Mouse (Mus musculus): ENCODE data around the gene Adap2. TPM values are rescaled to one million over a fixed set of nuclear protein-coding genes. Genes with fewer than 3 reads are reported as not detected.

The Adap2 gene
- polyA plus RNA-seq, 1 experiment from 2014 or later, result 3.6 TPM

DNA sequence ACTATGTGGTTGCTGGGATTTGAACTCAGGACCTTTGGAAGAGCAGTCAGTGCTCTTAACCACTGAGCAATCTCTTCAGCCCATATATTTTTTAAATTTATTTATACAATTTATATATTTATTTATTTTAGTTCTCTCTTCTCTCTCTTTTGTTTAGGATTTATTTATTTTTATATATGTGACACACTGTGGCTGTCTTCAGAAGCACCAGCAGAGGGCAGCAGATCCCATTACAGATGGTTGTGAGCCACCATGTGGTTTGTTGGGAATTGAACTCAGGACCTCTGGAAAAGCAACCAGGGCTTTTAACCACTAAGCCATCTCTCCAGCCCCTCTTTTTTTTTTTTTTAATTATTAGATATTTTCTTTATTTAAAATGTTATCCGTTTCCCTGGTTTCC, 46.4 kb downstream of the Adap2 start:
- H3K9ac ChIP-seq, result no peak overlapping the region
- H3K27me3 ChIP-seq (ENCODE audit: control insufficient read depth, insufficient read depth, low read length), result no peaks in the 10 kb centered on the region
- no peaks in the 10 kb centered on the region for H3K36me3 ChIP-seq (replicated peaks; ENCODE audit: control insufficient read depth, insufficient read depth)
- no peak overlapping the region for H3K4me2 ChIP-seq (replicated peaks)
- no peak overlapping the region for H3K27ac ChIP-seq
- no peaks in the 10 kb centered on the region for H3K9me3 ChIP-seq (ENCODE audit: control insufficient read depth, low read length)
- 80% methylated on average over 1 of the region's 1 CpGs for WGBS
- ATAC-seq (ENCODE audit: low FRiP score) (no peak), DNase-seq (ENCODE audit: low spot score) (no peak)
- no peaks in the 10 kb centered on the region for H3K4me1 ChIP-seq (replicated peaks; ENCODE audit: control insufficient read depth, insufficient read depth, low read length)
- H3K4me3 ChIP-seq (replicated peaks; ENCODE audit: low read length), result no peak overlapping the region

DNA sequence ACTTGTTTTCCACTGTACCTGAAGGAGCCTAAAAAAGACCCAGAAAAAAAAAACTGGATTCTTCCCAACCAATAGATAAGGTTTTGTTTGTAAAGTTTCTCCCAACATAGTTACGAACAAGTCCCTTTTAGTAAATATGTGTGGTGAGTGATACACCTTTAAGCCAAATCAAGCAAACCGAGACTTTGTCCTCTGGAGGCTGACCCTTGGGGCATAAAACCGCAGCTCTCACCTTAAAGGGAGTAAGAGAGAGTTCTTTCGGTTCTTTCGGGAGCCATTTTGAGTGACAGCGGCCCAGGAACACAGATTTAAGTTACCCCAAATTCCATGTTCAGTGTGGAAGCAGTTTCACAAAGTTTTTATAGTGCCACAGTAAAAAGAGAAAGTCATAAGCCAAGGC, 48.4 kb downstream of the Adap2 start:
- no peak overlapping the region for H3K4me2 ChIP-seq (replicated peaks)
- H3K9me3 ChIP-seq (ENCODE audit: control insufficient read depth, low read length), result no peaks in the 10 kb centered on the region
- no peak overlapping the region for H3K4me3 ChIP-seq (replicated peaks; ENCODE audit: low read length)
- 84% methylated on average over 6 of the region's 6 CpGs for WGBS
- H3K9ac ChIP-seq, result no peak overlapping the region
- no peak for ATAC-seq (ENCODE audit: low FRiP score)
- no peaks in the 10 kb centered on the region for H3K36me3 ChIP-seq (replicated peaks; ENCODE audit: control insufficient read depth, insufficient read depth)
- no peaks in the 10 kb centered on the region for H3K27me3 ChIP-seq (ENCODE audit: control insufficient read depth, insufficient read depth, low read length)
- DNase-seq (ENCODE audit: low spot score), result no peak
- H3K27ac ChIP-seq, result no peak overlapping the region
- no peaks in the 10 kb centered on the region for H3K4me1 ChIP-seq (replicated peaks; ENCODE audit: control insufficient read depth, insufficient read depth, low read length)

DNA sequence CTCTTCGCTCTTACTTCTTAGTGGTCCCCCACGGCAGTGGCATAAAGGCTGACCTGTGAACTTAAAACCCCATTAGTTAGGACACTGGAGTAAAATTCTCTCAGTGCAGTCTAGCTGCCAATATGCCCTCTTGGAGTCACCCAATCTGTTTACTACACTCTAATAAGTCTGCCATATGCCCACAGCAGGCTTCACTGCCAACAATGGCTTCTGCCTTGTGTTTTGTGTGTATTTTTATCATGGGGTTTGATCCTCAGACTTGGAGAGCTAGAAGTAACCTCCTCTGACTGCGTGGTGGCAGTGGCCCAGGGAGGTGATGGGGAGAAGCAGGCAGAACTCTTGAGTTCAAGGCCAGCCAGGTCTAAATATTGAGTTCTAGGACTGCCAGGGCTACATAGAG, 50.1 kb downstream of the Adap2 start:
- no peak overlapping the region for H3K4me2 ChIP-seq (replicated peaks)
- no peaks in the 10 kb centered on the region for H3K9me3 ChIP-seq (ENCODE audit: control insufficient read depth, low read length)
- no peaks in the 10 kb centered on the region for H3K4me1 ChIP-seq (replicated peaks; ENCODE audit: control insufficient read depth, insufficient read depth, low read length)
- no peak overlapping the region for H3K9ac ChIP-seq
- H3K4me3 ChIP-seq (replicated peaks; ENCODE audit: low read length), result no peak overlapping the region
- no peaks in the 10 kb centered on the region for H3K27me3 ChIP-seq (ENCODE audit: control insufficient read depth, insufficient read depth, low read length)
- no peaks in the 10 kb centered on the region for H3K36me3 ChIP-seq (replicated peaks; ENCODE audit: control insufficient read depth, insufficient read depth)
- no peak overlapping the region for H3K27ac ChIP-seq
- WGBS, result 74% methylated on average over 3 of the region's 3 CpGs
- ATAC-seq (ENCODE audit: low FRiP score) (no peak), DNase-seq (ENCODE audit: low spot score) (no peak)

DNA sequence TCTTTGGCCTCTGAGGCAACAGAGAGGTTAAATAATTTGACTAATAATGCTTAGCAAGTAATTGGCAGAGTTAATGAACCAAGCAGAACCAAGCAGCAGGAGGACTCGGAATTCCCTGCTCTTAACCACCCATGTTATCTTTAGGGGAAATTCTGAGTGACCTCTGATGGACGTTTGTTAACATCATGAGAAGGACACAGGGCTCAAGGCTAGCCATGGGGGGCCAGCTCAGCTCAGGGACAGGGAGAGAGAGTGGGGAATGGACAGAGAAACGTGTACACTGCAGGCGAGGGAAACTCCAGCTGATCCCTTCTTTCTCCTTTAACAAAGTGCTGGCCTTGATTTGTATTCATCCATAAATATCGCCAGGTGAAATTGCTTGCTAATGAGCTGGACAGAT, 51.0 kb downstream of the Adap2 start:
- Histone ChIP-seq H3K9me3 (ENCODE audit: control insufficient read depth, low read length) (no peaks in the 10 kb centered on the region), H3K27ac (no peak overlapping the region), H3K9ac (no peak overlapping the region), H3K27me3 (ENCODE audit: control insufficient read depth, insufficient read depth, low read length) (no peaks in the 10 kb centered on the region), H3K4me3 (replicated peaks; ENCODE audit: low read length) (no peak overlapping the region), H3K4me2 (replicated peaks) (no peak overlapping the region), H3K4me1 (replicated peaks; ENCODE audit: control insufficient read depth, insufficient read depth, low read length) (peaks cover 3% of the 10 kb centered on the region), H3K36me3 (replicated peaks; ENCODE audit: control insufficient read depth, insufficient read depth) (no peaks in the 10 kb centered on the region)
- WGBS, result 49% methylated on average over 5 of the region's 5 CpGs
- DNase-seq (ENCODE audit: low spot score), result no peak
- no peak for ATAC-seq (ENCODE audit: low FRiP score)

DNA sequence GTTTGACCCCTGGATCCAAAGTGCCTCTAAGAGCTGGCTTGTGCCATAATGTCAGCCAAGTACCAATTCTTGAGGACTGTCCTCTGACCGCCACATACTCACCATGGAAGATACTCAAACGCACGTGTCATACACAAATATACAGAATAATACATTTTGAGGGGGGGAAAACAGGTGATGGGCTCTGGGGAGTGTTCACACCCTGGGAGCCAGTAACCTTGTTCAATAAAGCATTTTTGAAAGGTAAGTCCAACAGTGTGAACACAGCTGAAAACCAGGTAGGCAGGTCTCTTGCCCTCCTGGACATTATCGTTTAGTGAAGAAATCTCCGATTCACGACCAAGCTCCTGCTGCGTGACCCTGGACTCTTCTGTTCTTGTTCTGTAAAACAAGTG, 54.6 kb downstream of the Adap2 start:
- Histone ChIP-seq H3K27me3 (ENCODE audit: control insufficient read depth, insufficient read depth, low read length) (no peaks in the 10 kb centered on the region), H3K9me3 (ENCODE audit: control insufficient read depth, low read length) (no peaks in the 10 kb centered on the region), H3K9ac (no peak overlapping the region), H3K4me1 (replicated peaks; ENCODE audit: control insufficient read depth, insufficient read depth, low read length) (peaks cover 13% of the 10 kb centered on the region), H3K4me3 (replicated peaks; ENCODE audit: low read length) (peak overlapping the region; percentile 97; the same call in 1 of the 2 replicates), H3K4me2 (replicated peaks) (no peak overlapping the region), H3K36me3 (replicated peaks; ENCODE audit: control insufficient read depth, insufficient read depth) (no peaks in the 10 kb centered on the region), H3K27ac (no peak overlapping the region)
- WGBS, result 40% methylated on average over 7 of the region's 7 CpGs
- ATAC-seq (ENCODE audit: low FRiP score) (0 out of 2 replicates have a peak, but pooled peaks have one; percentile 4), DNase-seq (ENCODE audit: low spot score) (no peak)

DNA sequence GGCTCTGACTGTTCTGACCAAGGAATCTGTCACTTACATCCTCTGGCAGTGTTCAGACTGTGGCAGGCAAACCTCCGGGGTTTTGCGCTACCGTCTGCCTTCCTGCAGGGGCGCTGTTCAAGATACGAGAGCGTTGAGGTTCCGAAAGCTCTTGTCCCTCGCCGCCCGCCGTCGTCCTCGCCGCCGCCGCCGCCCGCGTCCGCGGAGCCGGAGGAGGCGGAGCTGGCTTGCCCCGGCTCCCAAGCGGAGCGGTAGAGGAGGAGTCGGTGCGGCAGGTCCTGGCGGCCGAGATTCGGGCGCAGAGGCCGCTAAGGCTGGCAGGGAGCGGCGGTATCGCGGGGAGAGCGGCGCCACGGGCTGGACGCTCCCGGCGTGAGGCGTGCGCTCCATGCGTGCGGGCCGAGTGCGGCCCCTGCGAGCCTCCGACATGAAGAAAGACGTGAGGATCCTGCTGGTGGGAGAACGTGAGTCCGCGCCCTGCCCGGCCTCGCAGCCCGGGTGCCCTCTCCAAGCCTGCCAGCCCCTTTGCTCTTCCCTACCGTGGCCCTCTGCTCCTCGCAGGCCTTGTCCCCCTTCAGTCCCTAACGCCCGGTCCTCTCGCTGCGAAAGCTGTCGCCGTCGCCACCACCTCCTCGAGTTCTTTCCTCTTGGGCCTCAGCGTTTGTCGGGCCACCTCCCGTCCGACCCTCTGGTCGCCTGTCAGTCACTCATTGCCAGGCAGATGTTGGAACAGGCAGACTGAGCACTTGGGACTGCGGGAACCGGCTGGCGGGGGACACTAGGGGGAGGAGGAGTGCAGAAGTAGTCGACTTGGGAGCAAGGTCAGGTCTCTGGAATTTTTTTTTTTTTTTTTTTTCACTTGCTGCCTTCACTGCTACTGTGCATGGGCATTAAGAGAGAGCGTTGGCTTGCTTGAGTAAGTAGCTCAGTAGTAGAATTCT, 55.2 kb downstream of the Adap2 start, which contains the start of gene Rhot1:
TSS of gene Rhot1 (plus strand) at position 160 of the 941 bp plus-strand sequence.
- Histone ChIP-seq H3K4me1 (replicated peaks; ENCODE audit: control insufficient read depth, insufficient read depth, low read length) (peaks cover 13% of the 10 kb centered on the region), H3K27me3 (ENCODE audit: control insufficient read depth, insufficient read depth, low read length) (no peaks in the 10 kb centered on the region), H3K27ac (peak within 1 kb of the TSS; percentile 91), H3K9ac (peak within 1 kb of the TSS; percentile 85), H3K36me3 (replicated peaks; ENCODE audit: control insufficient read depth, insufficient read depth) (peaks cover 5% of the 10 kb centered on the region), H3K4me3 (replicated peaks; ENCODE audit: low read length) (peak within 1 kb of the TSS; percentile 97), H3K4me2 (replicated peaks) (peak within 1 kb of the TSS; percentile 62), H3K9me3 (ENCODE audit: control insufficient read depth, low read length) (no peaks in the 10 kb centered on the region)
- under 1% methylated on average over 74 of the region's 78 CpGs for WGBS
- peak; percentile 94 for ATAC-seq (ENCODE audit: low FRiP score)
- peak; percentile 97 for DNase-seq (ENCODE audit: low spot score)

DNA sequence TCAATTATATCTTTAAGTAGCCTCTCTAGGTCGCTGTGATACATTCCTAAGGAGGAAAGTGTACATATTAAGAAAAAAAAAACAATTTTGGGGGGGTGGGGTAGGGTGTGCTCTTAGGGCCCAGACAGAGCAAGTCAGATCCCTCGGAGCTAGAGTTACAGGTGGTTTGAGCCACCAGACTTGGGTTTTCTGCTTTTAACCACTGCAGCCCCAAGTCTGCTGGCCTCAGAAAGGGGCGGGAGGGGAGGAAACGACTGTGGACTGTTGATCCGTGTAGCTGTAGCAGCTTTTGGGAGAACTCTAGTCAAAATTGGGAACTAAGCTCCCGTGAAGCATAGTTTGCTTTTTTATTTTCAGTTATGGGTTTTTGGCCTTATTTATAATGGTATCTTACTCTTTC, 56.4 kb downstream of the Adap2 start:
- peaks cover 14% of the 10 kb centered on the region for H3K36me3 ChIP-seq (replicated peaks; ENCODE audit: control insufficient read depth, insufficient read depth)
- peak overlapping the region; percentile 62 for H3K4me2 ChIP-seq (replicated peaks)
- no peak overlapping the region for H3K27ac ChIP-seq
- no peaks in the 10 kb centered on the region for H3K27me3 ChIP-seq (ENCODE audit: control insufficient read depth, insufficient read depth, low read length)
- H3K4me1 ChIP-seq (replicated peaks; ENCODE audit: control insufficient read depth, insufficient read depth, low read length), result peaks cover 13% of the 10 kb centered on the region
- DNase-seq (ENCODE audit: low spot score) (no peak), ATAC-seq (ENCODE audit: low FRiP score) (no peak)
- H3K9ac ChIP-seq, result peak overlapping the region; percentile 85
- H3K4me3 ChIP-seq (replicated peaks; ENCODE audit: low read length), result peak overlapping the region; percentile 97
- 60% methylated on average over 6 of the region's 6 CpGs for WGBS
- no peaks in the 10 kb centered on the region for H3K9me3 ChIP-seq (ENCODE audit: control insufficient read depth, low read length)

DNA sequence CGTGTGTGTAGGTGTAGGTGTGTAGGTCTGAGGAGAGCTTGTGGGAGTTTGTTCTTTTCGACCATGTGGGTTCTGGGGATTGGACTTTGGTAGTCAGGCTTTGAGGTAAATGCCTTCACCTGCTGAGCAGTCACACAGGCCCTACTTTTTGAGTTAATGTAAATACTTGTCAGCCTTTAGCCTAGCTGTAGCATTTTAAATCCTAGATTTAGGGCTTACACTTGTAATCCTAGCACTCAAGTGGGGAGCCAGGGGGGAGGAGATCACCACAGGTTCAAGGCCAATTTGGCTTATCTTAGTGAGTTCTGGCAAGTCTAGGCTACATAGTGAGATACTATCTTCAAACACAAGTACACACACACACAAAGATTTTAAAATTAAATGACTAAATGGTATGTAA, 58.4 kb downstream of the Adap2 start:
- no peaks in the 10 kb centered on the region for H3K27me3 ChIP-seq (ENCODE audit: control insufficient read depth, insufficient read depth, low read length)
- 95% methylated on average over 2 of the region's 2 CpGs for WGBS
- ATAC-seq (ENCODE audit: low FRiP score), result no peak

DNA sequence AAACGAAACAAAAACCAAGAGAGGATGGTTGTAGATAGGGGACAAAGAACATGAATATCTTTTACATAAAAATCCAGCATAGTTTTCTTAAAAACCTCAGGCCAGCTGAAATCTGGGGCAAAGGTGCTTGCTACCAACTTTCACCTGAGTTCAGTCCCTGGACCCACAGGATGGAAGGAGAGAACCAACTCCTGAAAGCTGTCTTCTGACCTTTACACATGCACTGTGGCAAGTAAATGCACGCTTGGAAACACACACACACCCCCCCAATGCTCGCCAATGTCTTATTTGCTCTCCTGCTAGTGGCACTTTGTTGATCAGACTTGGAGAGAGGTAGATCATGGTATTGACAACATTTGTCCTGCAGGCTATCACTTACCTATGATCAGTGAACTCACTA, 61.4 kb downstream of the Adap2 start:
- H3K36me3 ChIP-seq (replicated peaks; ENCODE audit: control insufficient read depth, insufficient read depth), result peaks cover 23% of the 10 kb centered on the region
- H3K4me1 ChIP-seq (replicated peaks; ENCODE audit: control insufficient read depth, insufficient read depth, low read length), result peaks cover 6% of the 10 kb centered on the region
- ATAC-seq (ENCODE audit: low FRiP score), result no peak
- WGBS, result 87% methylated on average over 3 of the region's 3 CpGs
- no peak overlapping the region for H3K9ac ChIP-seq
- no peaks in the 10 kb centered on the region for H3K27me3 ChIP-seq (ENCODE audit: control insufficient read depth, insufficient read depth, low read length)
- H3K4me3 ChIP-seq (replicated peaks; ENCODE audit: low read length), result no peak overlapping the region
- H3K4me2 ChIP-seq (replicated peaks), result no peak overlapping the region
- DNase-seq (ENCODE audit: low spot score), result no peak
- H3K9me3 ChIP-seq (ENCODE audit: control insufficient read depth, low read length), result no peaks in the 10 kb centered on the region
- H3K27ac ChIP-seq, result no peak overlapping the region

More for the DNA sequence above, 58.4 kb downstream of the Adap2 start:
- DNase-seq (ENCODE audit: low spot score), result no peak
- H3K4me2 ChIP-seq (replicated peaks), result no peak overlapping the region
- no peak overlapping the region for H3K4me3 ChIP-seq (replicated peaks; ENCODE audit: low read length)
- no peaks in the 10 kb centered on the region for H3K9me3 ChIP-seq (ENCODE audit: control insufficient read depth, low read length)
- H3K36me3 ChIP-seq (replicated peaks; ENCODE audit: control insufficient read depth, insufficient read depth), result peaks cover 18% of the 10 kb centered on the region
- peaks cover 13% of the 10 kb centered on the region for H3K4me1 ChIP-seq (replicated peaks; ENCODE audit: control insufficient read depth, insufficient read depth, low read length)
- H3K27ac ChIP-seq, result no peak overlapping the region
- no peak overlapping the region for H3K9ac ChIP-seq

All from hindbrain, embryonic 14.5 days (tissue).